Comparison of ENCODE assay signal across 14 mouse cellular contexts in genomic region chr11:102771916-102772714, GRCm38 (mm10). TPM values are rescaled to one million over a fixed set of nuclear protein-coding genes. Genes with fewer than 3 reads are reported as not detected.
DNase-seq lines count a peak whose midpoint lies in the region; ATAC-seq and TF ChIP-seq lines count a peak whose summit lies in the region.
"Had no signal": no experiment of that assay in that cellular context is flagged by ENCODE, and none has a peak within 500 bp of the region (broad histone marks: within the 10 kb centered on the region; RNA-seq: fewer than 3 reads in every experiment).

No protein-coding gene starts in this region.

- H3K36me3 ChIP-seq in forebrain, embryonic 10.5 days (replicated peaks): peaks cover 12% of the 10 kb centered on the region
- peaks cover 11% of the 10 kb centered on the region; the same call in 1 of the 2 replicates for H3K36me3 ChIP-seq in forebrain, postnatal 0 days (ENCODE audit: insufficient read depth)
- H3K36me3 ChIP-seq in hindbrain, embryonic 11.5 days (ENCODE audit: control insufficient read depth, insufficient read depth, low read length): no peaks in the 10 kb centered on the region
- H3K36me3 ChIP-seq in midbrain, embryonic 10.5 days: peaks cover 18% of the 10 kb centered on the region

- no peaks in the 10 kb centered on the region for H3K9me3 ChIP-seq in forebrain, embryonic 10.5 days
- no peaks in the 10 kb centered on the region for H3K9me3 ChIP-seq in forebrain, postnatal 0 days (ENCODE audit: low read length)
- H3K9me3 ChIP-seq in hindbrain, embryonic 11.5 days (ENCODE audit: control insufficient read depth, low read length): no peaks in the 10 kb centered on the region
- H3K9me3 ChIP-seq in midbrain, embryonic 10.5 days (replicated peaks): no peaks in the 10 kb centered on the region
- H3K9me3 ChIP-seq: kidney, embryonic 15.5 days had no signal

- ATAC-seq in forebrain, postnatal 0 days: no peak
- ATAC-seq in hindbrain, embryonic 11.5 days (ENCODE audit: low FRiP score): no peak
- ATAC-seq: liver, postnatal 0 days had no signal

- no peak overlapping the region for H3K4me2 ChIP-seq in forebrain, postnatal 0 days (ENCODE audit: low read depth)
- H3K4me2 ChIP-seq in hindbrain, embryonic 11.5 days (replicated peaks; ENCODE audit: low read depth, low read length): no peak overlapping the region; the same call in 1 of the 2 replicates
- H3K4me2 ChIP-seq: kidney, embryonic 15.5 days had no signal

- H3K9ac ChIP-seq in forebrain, postnatal 0 days: no peak overlapping the region
- H3K9ac ChIP-seq in hindbrain, embryonic 11.5 days (ENCODE audit: low read depth, low read length): peak overlapping the region; percentile 34
- H3K9ac ChIP-seq: kidney, embryonic 15.5 days; liver, postnatal 0 days had no signal

- no peak for DNase-seq in forebrain, embryonic 10.5 days (ENCODE audit: extremely low spot score, low spot score)
- DNase-seq in forebrain, postnatal 0 days: no peak
- peak; percentile 45 for DNase-seq in cerebellum, adult 8-10 months
- no peak for DNase-seq in hindbrain, embryonic 11.5 days (ENCODE audit: low spot score)
- no peak for DNase-seq in midbrain, embryonic 10.5 days (ENCODE audit: low spot score)
- DNase-seq in layer of hippocampus, postnatal 25 days (ENCODE audit: extremely low spot score in 1 of 2, low spot score in 1 of 2): no peak
- DNase-seq in urinary bladder, adult 18-20 months (ENCODE audit: low spot score in 2 of 2): no peak
- no peak for DNase-seq in kidney, adult 8-10 months
- DNase-seq: adrenal gland, adult 8-10 months; gastrocnemius, postnatal 25 days; layer of hippocampus, postnatal 36 days; liver, postnatal 0 days had no signal

- peak overlapping the region; percentile 22 for H3K4me3 ChIP-seq in forebrain, embryonic 10.5 days
- no peak overlapping the region for H3K4me3 ChIP-seq in forebrain, postnatal 0 days (ENCODE audit: low read depth, low read length)
- no peak overlapping the region for H3K4me3 ChIP-seq in hindbrain, embryonic 11.5 days (ENCODE audit: low read depth, low read length)
- peak overlapping the region; percentile 23; the same call in 1 of the 2 replicates for H3K4me3 ChIP-seq in midbrain, embryonic 10.5 days
- H3K4me3 ChIP-seq: kidney, embryonic 15.5 days had no signal

- H3K27ac ChIP-seq in forebrain, embryonic 10.5 days: peak overlapping the region; percentile 91
- H3K27ac ChIP-seq in forebrain, postnatal 0 days (ENCODE audit: low read depth, low read length): no peak overlapping the region
- H3K27ac ChIP-seq in hindbrain, embryonic 11.5 days (ENCODE audit: low read depth, low read length): 0 out of 2 replicates have a peak overlapping the region, but pooled peaks have one; percentile 20
- H3K27ac ChIP-seq in midbrain, embryonic 10.5 days (replicated peaks): peak overlapping the region; percentile 91
- H3K27ac ChIP-seq: kidney, embryonic 15.5 days; macrophage had no signal

- peaks cover 49% of the 10 kb centered on the region for H3K27me3 ChIP-seq in forebrain, embryonic 10.5 days (ENCODE audit: poor library complexity, severe bottlenecking)
- no peaks in the 10 kb centered on the region for H3K27me3 ChIP-seq in forebrain, postnatal 0 days (ENCODE audit: insufficient read depth, low read length)
- no peaks in the 10 kb centered on the region for H3K27me3 ChIP-seq in hindbrain, embryonic 11.5 days (ENCODE audit: control insufficient read depth, insufficient read depth, low read length)
- peaks cover 51% of the 10 kb centered on the region for H3K27me3 ChIP-seq in midbrain, embryonic 10.5 days (ENCODE audit: low read depth, poor library complexity, severe bottlenecking)

- H3K4me1 ChIP-seq in forebrain, embryonic 10.5 days: peaks cover 78% of the 10 kb centered on the region
- H3K4me1 ChIP-seq in forebrain, postnatal 0 days (ENCODE audit: insufficient read depth): no peaks in the 10 kb centered on the region
- H3K4me1 ChIP-seq in hindbrain, embryonic 11.5 days (replicated peaks; ENCODE audit: control insufficient read depth, insufficient read depth, low read length): peaks cover 27% of the 10 kb centered on the region
- H3K4me1 ChIP-seq in midbrain, embryonic 10.5 days: peaks cover 86% of the 10 kb centered on the region

- 25% methylated on average over 16 of the region's 16 CpGs for WGBS in forebrain, embryonic 10.5 days
- WGBS in forebrain, postnatal 0 days: 25% methylated on average over 15 of the region's 16 CpGs
- WGBS in hindbrain, embryonic 11.5 days: 22% methylated on average over 14 of the region's 16 CpGs
- WGBS in midbrain, embryonic 10.5 days: 22% methylated on average over 16 of the region's 16 CpGs

- no peak for TF ChIP-seq CTCF in forebrain, postnatal 0 days (IDR thresholded peaks at IDR 0.05; ENCODE audit: low read depth)

RNA-seq across cellular contexts. Expression of gene Adam11, which starts 10.9 kb away (rescaled TPM):
- 11.7 and 13.2 TPM in 2 replicates for polyA plus RNA-seq in forebrain, embryonic 10.5 days (2016; fragmentation: Nextera tagmentation; extraction: Ambion mirVana)
- 37.9 and 49.9 TPM in 2 replicates for total RNA-seq in forebrain, postnatal 0 days (2014; rRNA removed)
- 14.1 and 17.6 TPM in 2 replicates for polyA plus RNA-seq in forebrain, postnatal 0 days (2015; fragmentation: Nextera tagmentation; extraction: Ambion mirVana)
- polyA plus RNA-seq in hindbrain, embryonic 11.5 days (2014; fragmentation: Nextera tagmentation; extraction: Ambion mirVana): 16.6 and 19.2 TPM in 2 replicates
- 10.7 and 18.4 TPM in 2 replicates for polyA plus RNA-seq in midbrain, embryonic 10.5 days (2016; fragmentation: Nextera tagmentation; extraction: Ambion mirVana)
- 100 to 1,000 TPM; 186 to 205 TPM for total RNA-seq in layer of hippocampus, postnatal 25 days (2021)

RNA-seq across cellular contexts. Expression of gene Gjc1, which starts 47.4 kb away (rescaled TPM):
- polyA plus RNA-seq in forebrain, embryonic 10.5 days (2016; fragmentation: Nextera tagmentation; extraction: Ambion mirVana): 86.0 and 87.4 TPM in 2 replicates
- total RNA-seq in forebrain, postnatal 0 days (2014; rRNA removed): 25.3 and 26.5 TPM in 2 replicates
- polyA plus RNA-seq in forebrain, postnatal 0 days (2015; fragmentation: Nextera tagmentation; extraction: Ambion mirVana): 22.6 and 24.1 TPM in 2 replicates
- 78.5 and 82.8 TPM in 2 replicates for polyA plus RNA-seq in hindbrain, embryonic 11.5 days (2014; fragmentation: Nextera tagmentation; extraction: Ambion mirVana)
- 81.1 and 84.0 TPM in 2 replicates for polyA plus RNA-seq in midbrain, embryonic 10.5 days (2016; fragmentation: Nextera tagmentation; extraction: Ambion mirVana)
- total RNA-seq in layer of hippocampus, postnatal 25 days (2021): 1 to 10 TPM; 5.7 to 6.3 TPM
- polyA plus RNA-seq: macrophage had no signal

Comparison
In these comparisons a context has a peak if more than half of its experiments do, and no peak if none do; other contexts are left out.
1. H3K4me3 ChIP-seq: peak in forebrain, embryonic 10.5 days (single experiment) and midbrain, embryonic 10.5 days (single experiment); none in forebrain, postnatal 0 days (single experiment) and hindbrain, embryonic 11.5 days (single experiment).